Mouse (Mus musculus) heart, postnatal 25 days (tissue): ENCODE measurements at regions not wholly inside any gene's neighbourhood (a gene's known extent, or its start where the extent isn't known, plus 50 kb on each side); places are given as distances from the start of the nearest gene placed in this dataset.

ENCODE experiments used
- DNase-seq: peaks from one replicate; pipeline ENCODE4 v3.0.0; 2022; ENCODE audit warnings: low spot score
- intact Hi-C: fragments of 180-260 bp; cut with DNase I; formaldehyde crosslinking; loops from one replicate; pipeline ENCODE4 v1.15.1; 2025

- no peak for DNase-seq
- intact Hi-C loops: no loop called here
Observed at GRCm38 (mm10) chr5:116797460-116797859, 205.8 kb upstream of the Srrm4 start.

- intact Hi-C loops: no loop called here
- no peak for DNase-seq
Observed at GRCm38 (mm10) chr5:116795169-116795568, 203.6 kb upstream of the Srrm4 start.

- intact Hi-C loops: no loop called here
- DNase-seq: no peak
Observed at GRCm38 (mm10) chr5:116790419-116790818, 198.8 kb upstream of the Srrm4 start.

GRCm38 (mm10) chr5:116789859-116790258 lies 198.2 kb upstream of the Srrm4 start:
- intact Hi-C loops: no loop called here
- no peak for DNase-seq

DNA sequence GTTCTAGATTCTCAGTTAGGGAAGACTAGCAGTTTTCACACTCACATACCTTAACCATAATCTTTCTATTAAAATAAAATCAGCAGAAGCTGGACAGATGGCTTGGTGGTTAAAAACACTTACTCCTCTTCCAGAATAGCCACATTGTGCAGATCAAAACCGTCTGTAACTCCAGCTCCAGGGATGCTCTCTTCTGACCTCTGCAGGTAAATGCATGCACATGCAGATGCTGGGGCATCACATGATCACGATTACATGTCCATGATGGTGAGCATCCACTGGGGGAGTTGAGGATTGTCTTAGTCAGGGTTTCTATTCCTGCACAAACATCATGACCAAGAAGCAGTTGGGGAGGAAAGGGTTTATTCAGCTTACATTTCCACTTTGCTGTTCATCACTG lies 184.8 kb upstream of the Srrm4 start:
- intact Hi-C loops: no loop called here
- no peak for DNase-seq

- no peak for DNase-seq
Observed at GRCm38 (mm10) chr5:116766261-116766660, 174.6 kb upstream of the Srrm4 start.

DNA sequence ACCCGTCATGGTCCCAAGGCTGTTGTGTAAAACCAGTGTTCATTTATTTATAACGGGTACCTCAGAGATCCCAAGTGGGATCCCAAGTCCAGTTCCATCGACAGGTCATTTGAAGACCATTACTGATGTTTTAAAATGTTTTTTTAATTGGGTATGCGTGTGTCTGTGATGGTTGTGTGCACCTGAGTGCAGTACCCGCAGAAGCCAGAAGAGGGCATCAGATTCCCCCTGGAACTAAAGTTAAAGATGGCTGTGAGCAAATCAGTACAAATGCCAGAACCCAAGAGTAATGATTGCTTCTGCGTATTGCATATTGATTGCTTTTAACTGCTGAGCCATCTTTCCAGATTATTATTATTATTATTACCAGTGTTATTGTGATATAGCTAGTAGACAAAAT lies 169.7 kb upstream of the Srrm4 start:
- DNase-seq: no peak

More at GRCm38 (mm10) chr5:116766261-116766660, 174.6 kb upstream of the Srrm4 start:
- intact Hi-C loops: no loop called here

DNA sequence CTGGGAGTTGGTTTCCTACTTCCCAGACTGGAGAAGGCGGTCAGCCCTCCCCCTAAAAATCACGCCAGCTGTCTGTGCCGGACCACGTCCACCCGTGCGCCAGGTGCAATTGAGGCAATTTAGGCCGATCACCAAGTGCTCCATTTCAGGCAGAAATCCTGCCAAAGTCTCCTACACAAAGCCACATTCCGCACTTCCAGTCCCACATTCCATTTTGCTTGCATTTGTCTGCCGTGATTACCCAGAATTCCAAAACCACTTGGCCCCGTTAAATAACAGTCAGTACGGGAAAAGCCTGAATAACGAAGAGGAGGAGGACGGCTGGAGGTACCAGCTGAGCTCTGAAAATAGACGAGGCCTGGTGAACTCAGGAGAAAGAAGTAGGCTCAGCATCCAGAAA lies 167.1 kb upstream of the Srrm4 start:
- intact Hi-C loops: no loop called here
- no peak for DNase-seq

More for the DNA sequence above, 169.7 kb upstream of the Srrm4 start:
- intact Hi-C loops: no loop called here

- no peak for DNase-seq
- intact Hi-C loops: no loop called here
Observed at GRCm38 (mm10) chr5:116752941-116753340, 161.3 kb upstream of the Srrm4 start.

GRCm38 (mm10) chr5:116752096-116752495 lies 160.5 kb upstream of the Srrm4 start:
- intact Hi-C loops: no loop called here
- no peak for DNase-seq

- intact Hi-C loops: no loop called here
- DNase-seq: no peak
Observed at GRCm38 (mm10) chr5:116745776-116746175, 154.2 kb upstream of the Srrm4 start.

DNA sequence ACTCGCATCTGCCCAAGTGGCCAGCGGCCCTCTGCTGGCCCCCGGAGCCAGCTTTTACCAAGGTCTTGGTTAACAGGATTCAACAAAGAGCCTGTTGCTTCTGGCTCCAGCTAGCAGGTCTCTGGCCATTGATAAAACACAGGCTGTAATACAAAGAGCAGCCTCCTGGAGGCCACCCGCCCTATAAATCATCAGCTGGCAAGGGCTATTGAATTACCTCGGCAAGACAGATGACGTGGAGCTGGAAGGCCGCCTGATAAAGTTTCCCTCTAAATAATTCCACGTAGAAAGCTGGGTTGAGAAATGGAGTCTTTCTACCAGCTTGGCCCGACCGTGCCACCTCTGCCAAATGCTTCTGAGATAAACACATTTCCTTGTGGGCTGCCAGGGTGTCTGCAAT lies 152.8 kb upstream of the Srrm4 start:
- no peak for DNase-seq
- intact Hi-C loops: no loop called here

GRCm38 (mm10) chr5:116735622-116736021 lies 144.0 kb upstream of the Srrm4 start:
- intact Hi-C loops: no loop called here

GRCm38 (mm10) chr5:116731509-116731908 lies 139.9 kb upstream of the Srrm4 start:
- no peak for DNase-seq
- intact Hi-C loops: no loop called here

More at GRCm38 (mm10) chr5:116735622-116736021, 144.0 kb upstream of the Srrm4 start:
- DNase-seq: no peak

DNA sequence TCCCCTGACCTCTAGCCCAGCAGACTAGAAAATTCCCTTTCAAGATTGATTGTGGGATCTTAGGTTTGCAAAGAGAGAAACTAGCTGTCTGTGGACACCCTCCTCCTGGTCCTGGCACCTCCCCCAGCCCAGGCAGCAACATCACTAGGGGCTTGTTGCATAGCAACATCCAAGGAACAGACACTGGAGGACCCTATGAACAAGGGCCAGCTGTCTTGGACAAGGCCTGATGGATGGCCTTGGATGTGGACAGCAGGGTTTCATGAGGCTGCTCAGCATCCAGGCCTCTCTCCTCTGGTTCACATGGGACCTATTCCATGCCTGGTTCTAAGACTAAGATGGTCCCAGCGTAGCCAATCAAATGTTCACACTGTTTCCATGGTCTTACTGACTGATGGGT lies 127.6 kb upstream of the Srrm4 start:
- no peak for DNase-seq
- intact Hi-C loops: no loop called here

- intact Hi-C loops: no loop called here
- DNase-seq: no peak
Observed at GRCm38 (mm10) chr5:116714256-116714655, 122.6 kb upstream of the Srrm4 start.

GRCm38 (mm10) chr5:116712056-116712455 lies 120.4 kb upstream of the Srrm4 start:
- no peak for DNase-seq
- intact Hi-C loops: no loop called here

GRCm38 (mm10) chr5:116708505-116708904 lies 116.9 kb upstream of the Srrm4 start:
- intact Hi-C loops: no loop called here

GRCm38 (mm10) chr5:116662466-116662865 lies 70.8 kb upstream of the Srrm4 start:
- intact Hi-C loops: no loop called here
- DNase-seq: no peak

More at GRCm38 (mm10) chr5:116708505-116708904, 116.9 kb upstream of the Srrm4 start:
- DNase-seq: no peak

DNA sequence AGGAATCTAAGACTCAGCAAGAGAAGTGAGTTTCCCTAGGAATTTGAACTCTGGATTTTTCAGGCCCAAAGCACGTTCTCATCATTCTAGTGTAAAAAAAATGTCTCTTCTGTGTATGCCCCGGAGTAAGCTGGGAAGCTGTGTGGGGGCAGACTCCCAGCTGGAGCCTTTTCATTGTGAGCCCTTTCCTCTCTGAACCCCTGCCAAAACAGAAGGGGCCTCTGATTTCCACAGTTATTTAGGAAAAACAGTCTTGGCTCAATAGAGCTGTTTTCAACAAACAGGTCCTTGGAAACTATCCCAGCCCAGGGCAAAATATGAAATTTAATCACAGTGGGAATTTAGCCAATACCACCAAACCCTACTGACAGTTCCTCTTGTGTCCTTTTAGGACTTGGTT lies 70.2 kb upstream of the Srrm4 start:
- intact Hi-C loops: no loop called here

DNA sequence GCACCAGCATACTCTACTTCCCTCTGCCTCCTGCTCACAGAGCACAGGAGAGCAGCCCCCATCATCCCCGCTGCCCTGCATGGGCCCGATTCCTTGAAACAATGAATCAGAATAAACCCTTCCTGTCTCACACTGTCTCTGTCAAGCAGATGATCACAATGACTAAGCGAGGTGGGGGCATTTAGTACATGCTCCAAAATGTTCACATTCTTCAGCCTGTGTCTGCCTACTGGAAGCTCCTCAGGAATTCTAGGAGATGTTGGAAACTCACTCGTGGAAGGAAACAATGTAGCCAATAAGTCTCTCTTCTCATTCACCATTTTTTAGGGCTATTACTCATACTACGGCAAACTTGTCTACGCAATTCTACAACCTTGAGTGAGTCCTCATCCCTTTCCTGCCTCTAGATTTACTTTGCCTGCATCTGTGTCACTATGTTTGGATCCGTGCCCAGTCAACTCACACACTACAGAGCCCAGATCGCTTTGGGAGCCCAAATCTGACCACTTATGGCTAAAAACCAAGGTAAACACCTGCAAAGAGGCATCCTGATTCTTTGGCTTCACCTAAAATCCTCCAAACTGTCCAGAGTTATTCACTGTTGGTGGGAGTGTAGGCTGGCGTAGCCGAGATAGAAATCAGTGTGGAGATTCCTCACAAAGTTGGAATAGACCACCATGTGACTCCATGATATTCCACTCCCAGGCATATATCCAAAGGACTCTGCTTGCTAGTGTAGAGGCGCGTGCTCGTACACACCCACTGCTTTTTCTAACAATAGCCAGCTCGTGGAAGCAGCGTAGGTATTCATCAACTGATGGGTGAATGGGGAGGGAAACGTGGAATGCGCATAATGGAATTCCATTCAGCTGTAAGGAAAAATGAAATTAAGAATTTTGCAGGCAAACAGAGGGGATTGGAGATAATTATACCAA lies 63.1 kb upstream of the Srrm4 start:
- no peak for DNase-seq
- intact Hi-C loops: no loop called here

More for the DNA sequence above, 70.2 kb upstream of the Srrm4 start:
- no peak for DNase-seq
